26 mouse cellular contexts compared by ENCODE assay signal in genomic region chr14:7886008-7886407, GRCm38 (mm10).
DNase-seq lines count a peak whose midpoint lies in the region; ATAC-seq and TF ChIP-seq lines count a peak whose summit lies in the region.
"Had no signal": no experiment of that assay in that cellular context is flagged by ENCODE, and none has a peak within 500 bp of the region (broad histone marks: within the 10 kb centered on the region; RNA-seq: fewer than 3 reads in every experiment).

No protein-coding gene starts in this region.

- H3K27ac ChIP-seq in hindbrain, embryonic 13.5 days = peak overlapping the region; percentile 60; the same call in 1 of the 2 replicates
- no peak overlapping the region for H3K27ac ChIP-seq in hindbrain, embryonic 12.5 days
- no peak overlapping the region for H3K27ac ChIP-seq in forebrain, embryonic 11.5 days (ENCODE audit: low read depth, low read length)
- no peak overlapping the region for H3K27ac ChIP-seq in stomach, postnatal 0 days (replicated peaks)
- H3K27ac ChIP-seq: embryonic facial prominence, embryonic 12.5 days; forebrain, embryonic 10.5 days; liver, embryonic 15.5 days; lung, embryonic 15.5 days; midbrain, embryonic 10.5 days had no signal

- H3K36me3 ChIP-seq in hindbrain, embryonic 13.5 days = peaks cover 61% of the 10 kb centered on the region
- peaks cover 46% of the 10 kb centered on the region for H3K36me3 ChIP-seq in hindbrain, embryonic 12.5 days
- H3K36me3 ChIP-seq in forebrain, embryonic 11.5 days (ENCODE audit: control insufficient read depth, insufficient read depth, low read length) = peaks cover 6% of the 10 kb centered on the region; the same call in 1 of the 2 replicates
- H3K36me3 ChIP-seq in stomach, postnatal 0 days (ENCODE audit: control insufficient read depth, insufficient read depth, low read length) = peaks cover 25% of the 10 kb centered on the region

- peaks cover 24% of the 10 kb centered on the region for H3K4me1 ChIP-seq in hindbrain, embryonic 13.5 days (replicated peaks)
- peaks cover 16% of the 10 kb centered on the region for H3K4me1 ChIP-seq in hindbrain, embryonic 12.5 days
- H3K4me1 ChIP-seq in lung, adult 2 months (ENCODE audit: control insufficient read depth, insufficient read depth, low read length) = no peaks in the 10 kb centered on the region
- peaks cover 9% of the 10 kb centered on the region; the same call in 1 of the 2 replicates for H3K4me1 ChIP-seq in forebrain, embryonic 11.5 days (replicated peaks; ENCODE audit: control insufficient read depth, insufficient read depth, low read length)
- no peaks in the 10 kb centered on the region for H3K4me1 ChIP-seq in stomach, postnatal 0 days (replicated peaks; ENCODE audit: control insufficient read depth, insufficient read depth)

- H3K27me3 ChIP-seq in hindbrain, embryonic 13.5 days = no peaks in the 10 kb centered on the region
- H3K27me3 ChIP-seq in hindbrain, embryonic 12.5 days = no peaks in the 10 kb centered on the region
- H3K27me3 ChIP-seq in forebrain, embryonic 11.5 days (ENCODE audit: control insufficient read depth, insufficient read depth, low read length) = no peaks in the 10 kb centered on the region
- no peaks in the 10 kb centered on the region for H3K27me3 ChIP-seq in stomach, postnatal 0 days (ENCODE audit: control insufficient read depth, insufficient read depth, low read length)
- H3K27me3 ChIP-seq: embryonic facial prominence, embryonic 12.5 days; liver, embryonic 15.5 days; lung, embryonic 15.5 days; Patski had no signal

- WGBS in hindbrain, embryonic 13.5 days = 84% methylated on average over 6 of the region's 6 CpGs
- 89% methylated on average over 6 of the region's 6 CpGs for WGBS in hindbrain, embryonic 12.5 days
- WGBS in lung, adult 2 months = 66% methylated on average over 6 of the region's 6 CpGs
- WGBS in forebrain, embryonic 11.5 days = 90% methylated on average over 6 of the region's 6 CpGs
- WGBS in stomach, postnatal 0 days = 78% methylated on average over 6 of the region's 6 CpGs

- no peak for TF ChIP-seq EP300 in stomach, postnatal 0 days (optimal IDR thresholded peaks at IDR 0.05)

- H3K4me3 ChIP-seq in hindbrain, embryonic 13.5 days = no peak overlapping the region
- no peak overlapping the region for H3K4me3 ChIP-seq in hindbrain, embryonic 12.5 days
- no peak overlapping the region for H3K4me3 ChIP-seq in lung, adult 2 months (replicated peaks; ENCODE audit: extremely low read depth, low read depth, low read length)
- no peak overlapping the region for H3K4me3 ChIP-seq in forebrain, embryonic 11.5 days (ENCODE audit: low read depth, low read length)
- H3K4me3 ChIP-seq in stomach, postnatal 0 days (ENCODE audit: low read depth, low read length) = no peak overlapping the region
- H3K4me3 ChIP-seq: embryonic facial prominence, embryonic 12.5 days; forebrain, embryonic 10.5 days; liver, embryonic 15.5 days; lung, embryonic 15.5 days; midbrain, embryonic 10.5 days; myocyte had no signal

- no peak overlapping the region for H3K4me2 ChIP-seq in hindbrain, embryonic 13.5 days
- no peak overlapping the region for H3K4me2 ChIP-seq in hindbrain, embryonic 12.5 days (replicated peaks)
- H3K4me2 ChIP-seq in forebrain, embryonic 11.5 days (ENCODE audit: low read depth, low read length, severe bottlenecking) = no peak overlapping the region
- no peak overlapping the region for H3K4me2 ChIP-seq in stomach, postnatal 0 days (replicated peaks; ENCODE audit: low read depth)
- H3K4me2 ChIP-seq: embryonic facial prominence, embryonic 12.5 days; liver, embryonic 15.5 days; lung, embryonic 15.5 days had no signal

- DNase-seq in lung, adult 2 months = peak; percentile 25
- DNase-seq in lung, postnatal 14 days = no peak
- DNase-seq in lung, postnatal 10 days = peak; percentile 10
- no peak for DNase-seq in forebrain, embryonic 11.5 days (ENCODE audit: low spot score)
- DNase-seq in stomach, postnatal 0 days (ENCODE audit: low spot score) = no peak
- DNase-seq: cerebellum, adult 8-10 months; embryo, embryonic 11 days; gastrocnemius, postnatal 10 days; heart, postnatal 14 days; kidney, adult 9 months; kidney, postnatal 14 days; layer of hippocampus, adult 9-11 months; right cerebral cortex, postnatal 25 days; spleen, adult 18-20 months; thymus, adult 18-20 months; thymus, postnatal 36 days had no signal

- no peak for TF ChIP-seq CTCF in lung, adult 2 months (IDR thresholded peaks at IDR 0.05; ENCODE audit: insufficient read depth, low read length)
- no peak for TF ChIP-seq CTCF in stomach, postnatal 0 days (IDR thresholded peaks at IDR 0.05; ENCODE audit: low read depth)

- H3K9ac ChIP-seq in hindbrain, embryonic 13.5 days = no peak overlapping the region
- no peak overlapping the region for H3K9ac ChIP-seq in hindbrain, embryonic 12.5 days
- H3K9ac ChIP-seq in forebrain, embryonic 11.5 days (ENCODE audit: low read length) = no peak overlapping the region
- no peak overlapping the region for H3K9ac ChIP-seq in stomach, postnatal 0 days (ENCODE audit: low read length)
- H3K9ac ChIP-seq: embryonic facial prominence, embryonic 12.5 days; liver, embryonic 15.5 days; lung, embryonic 15.5 days had no signal

- no peak for TF ChIP-seq POLR2A in lung, adult 2 months (IDR thresholded peaks at IDR 0.05; ENCODE audit: borderline replicate concordance, extremely low read depth, low read depth, low read length)

- no peak for ATAC-seq in hindbrain, embryonic 13.5 days (ENCODE audit: low FRiP score)
- ATAC-seq in hindbrain, embryonic 12.5 days (ENCODE audit: low FRiP score) = no peak
- ATAC-seq in forebrain, embryonic 11.5 days (replicated peaks; ENCODE audit: low FRiP score) = no peak
- no peak for ATAC-seq in stomach, postnatal 0 days (ENCODE audit: low FRiP score, low TSS enrichment)
- ATAC-seq: intestine, postnatal 0 days; Patski had no signal

- H3K9me3 ChIP-seq in hindbrain, embryonic 13.5 days = no peaks in the 10 kb centered on the region
- no peaks in the 10 kb centered on the region for H3K9me3 ChIP-seq in hindbrain, embryonic 12.5 days (replicated peaks)
- H3K9me3 ChIP-seq in forebrain, embryonic 11.5 days (ENCODE audit: control insufficient read depth, low read length) = no peaks in the 10 kb centered on the region
- H3K9me3 ChIP-seq in stomach, postnatal 0 days (ENCODE audit: control insufficient read depth, low read length) = no peaks in the 10 kb centered on the region
- H3K9me3 ChIP-seq: embryonic facial prominence, embryonic 12.5 days; forebrain, embryonic 10.5 days; liver, embryonic 15.5 days; lung, embryonic 15.5 days; midbrain, embryonic 10.5 days had no signal

Comparison
In these comparisons a context has a peak if more than half of its experiments do, and no peak if none do; other contexts are left out.
1. DNase-seq: peak in lung, adult 2 months (single experiment) and lung, postnatal 10 days (single experiment); none in lung, postnatal 14 days (single experiment), forebrain, embryonic 11.5 days (single experiment) and stomach, postnatal 0 days (single experiment).